Mouse (Mus musculus) erythroblast, embryonic 14.5 days (primary cell): ENCODE data around the gene Thrap3. TPM values are rescaled to one million over a fixed set of nuclear protein-coding genes. Genes with fewer than 3 reads are reported as not detected.

Experiments
- H3K27me3 ChIP-seq: 2 replicates; pipeline ENCODE4 v1.6.1; 2012; ENCODE audit warnings: inconsistent platforms; ENCODE audit not compliant: control insufficient read depth
- H3K36me3 ChIP-seq: 2 replicates; pipeline ENCODE4 v1.6.1; 2012; ENCODE audit warnings: mild to moderate bottlenecking, inconsistent platforms; ENCODE audit not compliant: control insufficient read depth
- H3K4me1 ChIP-seq: 2 replicates; pipeline ENCODE4 v1.6.1; 2012; ENCODE audit warnings: inconsistent platforms; ENCODE audit not compliant: control insufficient read depth
- H3K4me3 ChIP-seq: replicated peaks from 2 replicates; pipeline ENCODE3; 2012; ENCODE audit warnings: moderate library complexity, mild to moderate bottlenecking, inconsistent platforms
- H3K9me3 ChIP-seq: 2 replicates; pipeline ENCODE4 v1.6.1; 2012; ENCODE audit warnings: low read length, inconsistent platforms, mixed read lengths; ENCODE audit not compliant: control insufficient read depth
- GATA1 ChIP-seq: IDR thresholded peaks from 2 replicates; pipeline ENCODE4 v1.6.1; 2012; ENCODE audit warnings: low read length, inconsistent platforms, mixed read lengths
- TAL1 ChIP-seq: IDR thresholded peaks from 3 replicates; pipeline ENCODE4 v1.6.1; 2012; ENCODE audit warnings: low read length, inconsistent platforms, mixed read lengths
- polyA plus RNA-seq: library from polyadenylated mRNA; stranded (reverse); fragments of >175 nt; gene quantifications from 2 replicates; pipeline ENCODE4 v1.2.3, GENCODE M21; 2012

Gene Thrap3
- polyA plus RNA-seq, 1 experiment: 12.8 TPM

- H3K4me3 ChIP-seq: no peak overlapping the region
- H3K4me1 ChIP-seq: peaks cover 8% of the 10 kb centered on the region
- peaks cover 48% of the 10 kb centered on the region for H3K36me3 ChIP-seq
- H3K27me3 ChIP-seq: no peaks in the 10 kb centered on the region
- no peaks in the 10 kb centered on the region for H3K9me3 ChIP-seq
- TF ChIP-seq TAL1 (no peak), GATA1 (no peak)
Measured at GRCm38 (mm10) chr4:126237721-126238242, 35.2 kb upstream of the Thrap3 start.

GRCm38 (mm10) chr4:126236467-126237280 is 34.1 kb upstream of the Thrap3 start:
- H3K9me3 ChIP-seq: no peaks in the 10 kb centered on the region
- TF ChIP-seq TAL1 (no peak), GATA1 (no peak)
- peaks cover 8% of the 10 kb centered on the region for H3K4me1 ChIP-seq
- H3K27me3 ChIP-seq: no peaks in the 10 kb centered on the region
- peaks cover 51% of the 10 kb centered on the region for H3K36me3 ChIP-seq
- no peak overlapping the region for H3K4me3 ChIP-seq

GRCm38 (mm10) chr4:126235191-126235590 is 32.6 kb upstream of the Thrap3 start:
- no peak for TF ChIP-seq GATA1
- no peak for TF ChIP-seq TAL1
- H3K9me3 ChIP-seq: no peaks in the 10 kb centered on the region
- no peaks in the 10 kb centered on the region for H3K27me3 ChIP-seq
- H3K4me1 ChIP-seq: peaks cover 8% of the 10 kb centered on the region
- H3K36me3 ChIP-seq: peaks cover 48% of the 10 kb centered on the region
- no peak overlapping the region for H3K4me3 ChIP-seq

GRCm38 (mm10) chr4:126234496-126235175 is 32.1 kb upstream of the Thrap3 start:
- Histone ChIP-seq H3K36me3 (peaks cover 44% of the 10 kb centered on the region), H3K27me3 (no peaks in the 10 kb centered on the region), H3K9me3 (no peaks in the 10 kb centered on the region), H3K4me3 (no peak overlapping the region), H3K4me1 (peaks cover 8% of the 10 kb centered on the region)
- no peak for TF ChIP-seq GATA1
- no peak for TF ChIP-seq TAL1

- Histone ChIP-seq H3K4me3 (no peak overlapping the region), H3K36me3 (peaks cover 42% of the 10 kb centered on the region), H3K27me3 (no peaks in the 10 kb centered on the region; the same call in 1 of the 2 replicates)
Measured at GRCm38 (mm10) chr4:126233676-126234308, 31.2 kb upstream of the Thrap3 start.

GRCm38 (mm10) chr4:126229900-126230299 is 27.3 kb upstream of the Thrap3 start:
- no peak for TF ChIP-seq TAL1
- TF ChIP-seq GATA1: no peak
- peaks cover 32% of the 10 kb centered on the region for H3K36me3 ChIP-seq
- no peaks in the 10 kb centered on the region for H3K9me3 ChIP-seq
- peaks cover 14% of the 10 kb centered on the region for H3K4me1 ChIP-seq
- peaks cover 15% of the 10 kb centered on the region for H3K27me3 ChIP-seq
- H3K4me3 ChIP-seq: no peak overlapping the region

More at GRCm38 (mm10) chr4:126233676-126234308, 31.2 kb upstream of the Thrap3 start:
- TF ChIP-seq GATA1 (no peak), TAL1 (no peak)
- Histone ChIP-seq H3K4me1 (peaks cover 8% of the 10 kb centered on the region), H3K9me3 (no peaks in the 10 kb centered on the region)

- TF ChIP-seq GATA1: no peak
- no peak for TF ChIP-seq TAL1
- H3K4me1 ChIP-seq: peaks cover 5% of the 10 kb centered on the region
- H3K9me3 ChIP-seq: no peaks in the 10 kb centered on the region
- H3K36me3 ChIP-seq: peaks cover 19% of the 10 kb centered on the region
- H3K4me3 ChIP-seq: no peak overlapping the region
- H3K27me3 ChIP-seq: peaks cover 15% of the 10 kb centered on the region
Measured at GRCm38 (mm10) chr4:126228144-126228543, 25.6 kb upstream of the Thrap3 start.

GRCm38 (mm10) chr4:126227077-126227761 is 24.7 kb upstream of the Thrap3 start:
- Histone ChIP-seq H3K36me3 (peaks cover 9% of the 10 kb centered on the region), H3K4me1 (peaks cover 5% of the 10 kb centered on the region), H3K27me3 (peaks cover 15% of the 10 kb centered on the region), H3K4me3 (peak overlapping the region; percentile 25), H3K9me3 (no peaks in the 10 kb centered on the region)
- TF ChIP-seq GATA1 (no peak), TAL1 (no peak)
